Mouse (Mus musculus): ENCODE measurements around the gene Hist1h2af.
"Not testable (repeated sequence)": the region's sequence is repeated elsewhere in the genome, so short reads cannot be mapped to it uniquely, and the experiment has no call there.

Hist1h2af gene

DNA sequence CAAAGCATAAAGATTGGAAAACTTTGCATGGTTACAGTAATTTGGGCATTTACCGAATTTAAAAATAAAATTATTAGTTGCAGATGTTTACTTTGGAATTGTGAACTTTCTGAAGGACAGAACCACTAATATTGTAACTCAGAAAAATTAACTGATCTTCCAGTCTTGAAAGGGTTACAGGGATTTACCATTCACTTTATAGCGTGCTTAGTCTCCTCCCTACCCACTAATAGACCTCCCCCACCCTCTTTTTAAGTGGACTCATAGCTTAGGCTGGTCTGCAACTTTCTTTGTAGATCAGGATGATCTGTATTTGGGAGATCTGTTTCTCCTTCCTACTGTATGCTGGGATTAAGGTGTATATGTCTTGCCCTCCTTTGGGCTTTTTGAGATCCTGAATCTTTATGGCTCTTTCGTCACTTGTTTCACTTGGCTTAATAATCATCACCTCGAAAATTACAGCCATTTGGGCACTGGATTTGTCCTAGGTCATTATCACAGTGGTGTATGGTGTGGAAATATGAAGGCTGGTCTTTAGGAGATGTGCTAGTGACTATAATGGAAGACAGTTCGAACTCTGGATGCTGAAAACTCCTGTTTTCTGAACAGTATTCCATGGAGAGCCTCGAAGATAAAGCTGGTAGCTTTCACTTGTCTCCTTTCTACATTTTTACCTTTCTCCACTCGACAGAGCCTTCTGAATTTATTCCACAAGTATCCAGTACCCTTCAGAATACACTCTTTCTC is 2.5 kb downstream of the Hist1h2af start:
- DNase-seq = no peak

DNA sequence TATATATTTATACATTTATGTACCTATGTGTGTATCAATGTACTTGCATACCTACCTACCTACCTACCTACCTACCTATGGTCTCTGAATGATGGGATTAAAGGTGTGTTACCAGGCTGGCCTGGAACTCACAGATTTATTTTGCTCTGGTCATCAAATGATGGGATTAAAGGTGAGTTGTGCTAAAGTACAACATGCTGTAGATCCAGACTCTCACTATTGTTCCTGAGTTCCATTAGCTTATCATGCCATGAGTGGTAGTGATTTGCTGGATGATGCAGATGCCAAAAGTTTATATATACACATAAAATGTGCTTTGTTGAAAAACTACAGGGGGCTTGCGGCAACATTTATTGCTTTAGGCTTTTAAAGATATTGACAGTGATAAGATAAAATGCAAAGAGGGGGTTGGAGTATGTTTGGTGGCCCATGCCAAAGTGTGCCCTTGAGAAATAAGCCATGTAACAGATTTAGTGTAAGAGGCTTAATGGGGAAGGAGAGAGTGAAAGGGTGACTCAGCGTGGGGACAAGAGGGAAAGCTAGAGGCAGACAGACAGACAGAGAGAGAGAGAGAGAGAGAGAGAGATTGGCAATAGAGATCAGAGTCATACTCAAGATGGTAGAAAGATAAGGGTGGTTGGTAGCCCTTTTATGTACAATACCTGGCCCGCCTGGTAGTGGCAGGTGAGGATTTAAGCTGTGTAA is 3.5 kb downstream of the Hist1h2af start:
- no peak for DNase-seq

DNA sequence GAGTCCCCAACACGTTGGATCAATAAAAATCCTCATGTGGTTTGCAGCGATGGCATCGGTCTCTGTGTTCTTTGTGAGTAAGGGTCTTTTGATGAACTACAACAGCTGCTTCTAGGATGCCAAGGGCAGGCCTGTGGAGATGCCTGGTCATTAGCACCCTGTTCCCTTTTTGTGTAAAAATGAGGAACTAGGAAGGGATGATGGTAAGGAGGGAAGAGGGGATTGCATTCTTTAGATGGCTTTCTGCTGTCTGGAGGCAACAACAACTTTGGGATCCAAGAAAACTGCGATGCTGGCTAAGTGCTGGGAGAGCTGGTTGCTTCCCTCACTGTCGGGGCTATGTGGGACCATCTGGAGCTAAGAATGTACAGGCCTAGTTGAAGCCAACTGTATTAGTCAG is 4.5 kb downstream of the Hist1h2af start:
- DNase-seq = no peak

DNA sequence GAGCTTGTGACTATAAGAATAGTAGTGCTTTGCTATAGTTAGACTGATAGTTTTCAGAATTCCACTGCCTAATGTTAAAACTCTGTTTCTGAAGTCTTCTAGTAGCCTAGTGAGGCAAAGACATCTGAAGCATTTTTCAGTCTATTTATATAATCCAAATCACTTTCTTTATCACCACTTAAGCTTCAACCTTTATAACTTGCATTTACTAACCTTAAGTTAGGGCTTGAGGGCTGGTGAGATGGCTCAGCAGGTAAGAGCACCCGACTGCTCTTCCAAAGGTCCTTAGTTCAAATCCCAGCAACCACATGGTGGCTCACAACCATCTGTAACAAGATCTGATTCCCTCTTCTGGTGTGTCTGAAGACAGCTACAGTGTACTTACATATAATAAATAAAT is 6.1 kb downstream of the Hist1h2af start:
- DNase-seq = not testable (repeated sequence)

DNA sequence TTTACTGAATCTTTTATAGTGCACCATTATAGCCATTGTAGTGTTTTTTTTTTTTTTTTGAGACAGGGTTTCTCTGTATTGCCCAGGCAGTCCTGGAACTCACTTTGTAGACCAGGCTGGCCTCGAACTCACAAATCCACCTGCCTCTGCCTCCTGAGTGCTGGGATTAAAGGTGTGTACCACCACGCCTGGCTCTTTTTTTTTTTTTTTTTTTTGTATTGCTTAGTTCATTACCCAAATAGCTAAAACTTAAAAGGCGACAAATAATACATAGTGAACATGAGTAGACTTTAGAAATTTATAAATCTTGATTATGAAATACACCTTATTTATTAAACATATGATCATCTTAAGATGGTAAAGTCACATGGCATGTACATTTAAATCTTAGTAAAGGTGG is 7.8 kb downstream of the Hist1h2af start:
- DNase-seq = no peak

DNA sequence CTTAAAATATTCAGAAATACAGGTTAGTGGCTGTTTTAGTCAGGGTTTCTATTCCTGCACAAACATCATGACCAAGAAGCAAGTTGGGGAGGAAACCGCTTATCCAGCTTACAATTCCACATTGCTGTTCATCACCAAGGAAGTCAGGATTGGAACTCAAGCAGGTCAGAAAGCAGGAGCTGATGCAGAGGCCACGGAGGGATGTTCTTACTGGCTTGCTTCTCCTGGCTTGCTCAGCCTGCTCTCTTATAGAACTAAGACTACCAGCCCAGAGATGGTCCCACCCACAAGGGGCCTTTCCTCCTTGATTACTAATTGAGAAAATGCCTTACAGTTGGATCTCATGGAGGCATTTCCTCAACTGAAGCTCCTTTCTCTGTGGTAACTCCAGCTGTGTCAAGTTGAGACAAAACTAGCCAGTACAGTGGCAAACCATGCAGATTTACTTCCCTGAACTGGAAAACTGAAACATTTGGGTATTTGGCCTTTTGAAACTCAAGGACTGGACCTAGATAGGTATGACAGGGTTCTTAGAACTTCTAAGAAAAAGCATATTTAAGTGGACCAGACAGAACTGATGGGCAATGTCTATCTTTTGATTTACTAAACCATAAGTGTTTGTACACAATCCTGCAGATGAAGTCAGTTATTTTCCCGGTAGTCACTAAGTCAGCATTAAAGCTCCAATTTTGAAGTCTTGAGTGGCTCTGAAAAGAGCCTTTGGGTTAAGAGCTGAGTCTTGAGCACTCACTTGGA is 8.7 kb downstream of the Hist1h2af start:
- not testable (repeated sequence) for DNase-seq

DNA sequence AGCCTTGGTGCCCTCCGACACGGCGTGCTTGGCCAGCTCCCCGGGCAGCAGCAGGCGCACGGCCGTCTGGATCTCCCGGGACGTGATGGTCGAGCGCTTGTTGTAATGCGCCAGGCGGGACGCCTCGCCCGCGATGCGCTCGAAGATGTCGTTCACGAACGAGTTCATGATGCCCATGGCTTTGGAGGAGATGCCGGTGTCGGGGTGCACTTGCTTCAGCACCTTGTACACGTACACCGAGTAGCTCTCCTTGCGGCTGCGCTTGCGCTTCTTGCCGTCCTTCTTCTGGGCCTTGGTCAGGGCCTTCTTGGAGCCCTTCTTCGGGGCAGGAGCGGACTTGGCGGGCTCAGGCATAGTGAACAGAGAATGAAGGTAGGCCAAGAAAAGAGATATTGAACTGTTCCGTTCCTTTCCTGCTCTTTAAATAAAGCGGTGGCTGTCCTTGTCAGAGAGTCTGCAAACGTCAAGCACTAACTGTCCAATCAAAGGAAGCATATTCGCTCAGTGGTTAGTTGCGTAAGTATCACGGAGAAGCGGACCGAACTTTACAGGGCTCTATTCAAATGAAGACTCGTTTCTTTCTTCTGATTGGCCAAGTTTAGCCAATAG is 9.4 kb downstream of the Hist1h2af start, which contains the start of gene Hist1h2bh:
Hist1h2bh (minus strand) TSS at position 394 of the 609 bp plus-strand sequence.
- DNase-seq = peak; percentile 69

DNA sequence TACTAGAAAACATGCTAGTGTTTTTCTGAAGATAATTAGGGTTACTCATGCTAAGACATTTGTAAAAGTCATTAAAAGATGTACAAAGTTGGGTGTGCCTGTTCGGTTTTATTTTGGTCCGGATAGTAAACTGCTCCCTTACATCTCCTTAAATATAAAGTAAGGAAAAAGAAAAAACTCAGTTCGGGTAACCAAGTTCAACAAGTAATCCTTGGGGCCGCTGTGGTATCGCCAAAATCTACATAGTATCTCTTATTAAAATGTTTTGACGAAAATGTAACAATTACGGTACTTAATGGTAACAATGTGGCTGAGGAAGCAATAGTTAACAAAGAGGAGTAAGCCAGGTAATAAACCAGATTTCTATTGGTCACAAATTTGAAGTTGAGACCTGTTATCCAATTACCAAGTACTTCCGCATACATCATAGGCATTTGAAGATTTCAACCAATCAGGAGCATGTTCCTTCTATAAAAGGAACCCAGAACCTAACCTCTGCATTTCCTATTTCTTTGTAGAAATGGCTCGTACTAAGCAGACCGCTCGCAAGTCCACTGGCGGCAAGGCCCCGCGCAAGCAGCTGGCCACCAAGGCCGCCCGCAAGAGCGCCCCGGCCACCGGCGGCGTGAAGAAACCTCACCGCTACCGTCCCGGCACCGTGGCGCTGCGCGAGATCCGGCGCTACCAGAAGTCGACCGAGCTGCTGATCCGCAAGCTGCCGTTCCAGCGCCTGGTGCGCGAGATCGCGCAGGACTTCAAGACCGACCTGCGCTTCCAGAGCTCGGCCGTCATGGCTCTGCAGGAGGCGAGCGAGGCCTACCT is 10.5 kb downstream of the Hist1h2af start, which contains the start of gene Hist1h3f:
Hist1h3f (plus strand) TSS at position 88 of the 822 bp plus-strand sequence.
- peak; percentile 76 for DNase-seq

DNA sequence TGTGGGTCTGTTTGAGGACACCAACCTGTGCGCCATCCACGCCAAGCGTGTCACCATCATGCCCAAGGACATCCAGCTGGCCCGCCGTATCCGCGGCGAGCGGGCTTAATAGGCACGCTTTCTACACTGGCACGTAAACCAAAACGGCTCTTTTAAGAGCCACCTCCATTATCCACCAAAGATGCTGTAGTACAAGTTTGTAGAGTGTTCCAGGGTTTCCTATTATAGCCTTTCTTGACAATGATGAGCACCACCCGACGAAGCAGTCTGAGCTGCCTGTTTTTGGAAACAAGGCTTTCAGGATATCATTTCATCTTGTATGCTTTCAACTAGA is 11.0 kb downstream of the Hist1h2af start:
- peak; percentile 45 for DNase-seq

DNA sequence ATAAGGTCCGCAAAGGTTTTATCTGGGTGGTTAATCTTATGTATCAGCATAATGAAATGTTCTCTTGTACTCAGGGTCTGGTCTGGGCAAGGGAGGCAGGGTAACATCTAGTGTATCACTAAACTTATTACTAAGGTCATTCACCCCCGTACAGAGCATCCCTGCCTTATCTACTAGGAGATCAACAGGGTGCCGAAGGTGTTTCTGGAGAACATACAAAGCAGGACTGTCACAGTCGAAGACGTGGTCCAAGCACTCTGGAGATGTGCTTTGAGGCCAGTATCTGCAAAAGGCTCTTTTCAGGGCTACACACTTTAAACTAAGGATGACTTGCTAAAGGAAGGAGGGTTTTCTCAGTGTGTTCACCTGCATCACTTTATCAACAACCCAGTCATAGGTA is 13.0 kb downstream of the Hist1h2af start:
- no peak for DNase-seq

DNA sequence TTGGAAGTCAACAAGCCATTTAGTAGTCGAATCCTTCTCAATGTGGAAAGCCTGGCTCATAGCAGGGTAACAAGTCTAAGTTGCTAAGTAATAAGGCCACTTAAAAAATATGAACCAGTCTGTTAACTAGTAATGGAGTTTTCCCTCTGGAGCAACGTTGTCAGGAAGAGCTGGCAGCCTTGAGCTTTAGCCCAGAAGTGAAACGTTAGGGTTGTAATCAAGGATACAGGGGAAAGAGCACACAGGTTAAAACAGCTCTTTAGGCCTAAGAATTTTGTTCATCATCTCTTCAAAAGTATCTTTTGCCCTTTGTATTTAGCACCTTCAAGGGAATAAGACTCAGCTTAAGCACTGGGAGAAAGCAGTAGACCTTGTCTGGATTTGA is 17.0 kb downstream of the Hist1h2af start:
- no peak for DNase-seq

DNA sequence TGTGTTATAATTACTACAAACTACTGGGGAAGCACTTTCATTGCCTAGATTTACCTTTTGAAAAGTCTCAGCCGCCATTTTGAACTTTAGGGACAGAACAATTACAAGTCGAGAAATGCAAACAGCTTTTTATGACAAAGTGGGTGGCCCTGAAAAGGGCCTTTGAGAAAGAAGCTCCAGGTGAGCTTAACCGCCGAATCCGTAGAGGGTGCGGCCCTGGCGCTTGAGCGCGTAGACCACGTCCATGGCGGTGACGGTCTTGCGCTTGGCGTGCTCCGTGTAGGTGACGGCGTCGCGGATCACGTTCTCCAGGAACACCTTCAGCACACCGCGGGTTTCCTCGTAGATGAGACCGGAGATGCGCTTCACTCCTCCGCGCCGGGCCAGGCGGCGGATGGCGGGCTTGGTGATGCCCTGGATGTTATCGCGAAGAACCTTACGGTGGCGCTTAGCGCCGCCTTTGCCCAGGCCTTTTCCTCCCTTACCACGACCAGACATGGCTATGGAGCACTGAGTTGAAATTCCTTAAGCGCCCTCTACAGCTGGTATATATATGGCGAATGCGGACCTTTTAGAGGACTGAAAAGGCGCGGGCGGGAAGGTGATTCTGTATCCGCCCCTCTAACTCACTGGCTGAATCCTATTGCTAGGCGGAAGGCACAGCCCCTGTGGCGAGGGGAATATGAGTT is 17.6 kb downstream of the Hist1h2af start, which contains the start of gene Hist1h4f:
Hist1h4f (minus strand) TSS at position 503 of the 689 bp plus-strand sequence.
- DNase-seq = peak; percentile 87

DNA sequence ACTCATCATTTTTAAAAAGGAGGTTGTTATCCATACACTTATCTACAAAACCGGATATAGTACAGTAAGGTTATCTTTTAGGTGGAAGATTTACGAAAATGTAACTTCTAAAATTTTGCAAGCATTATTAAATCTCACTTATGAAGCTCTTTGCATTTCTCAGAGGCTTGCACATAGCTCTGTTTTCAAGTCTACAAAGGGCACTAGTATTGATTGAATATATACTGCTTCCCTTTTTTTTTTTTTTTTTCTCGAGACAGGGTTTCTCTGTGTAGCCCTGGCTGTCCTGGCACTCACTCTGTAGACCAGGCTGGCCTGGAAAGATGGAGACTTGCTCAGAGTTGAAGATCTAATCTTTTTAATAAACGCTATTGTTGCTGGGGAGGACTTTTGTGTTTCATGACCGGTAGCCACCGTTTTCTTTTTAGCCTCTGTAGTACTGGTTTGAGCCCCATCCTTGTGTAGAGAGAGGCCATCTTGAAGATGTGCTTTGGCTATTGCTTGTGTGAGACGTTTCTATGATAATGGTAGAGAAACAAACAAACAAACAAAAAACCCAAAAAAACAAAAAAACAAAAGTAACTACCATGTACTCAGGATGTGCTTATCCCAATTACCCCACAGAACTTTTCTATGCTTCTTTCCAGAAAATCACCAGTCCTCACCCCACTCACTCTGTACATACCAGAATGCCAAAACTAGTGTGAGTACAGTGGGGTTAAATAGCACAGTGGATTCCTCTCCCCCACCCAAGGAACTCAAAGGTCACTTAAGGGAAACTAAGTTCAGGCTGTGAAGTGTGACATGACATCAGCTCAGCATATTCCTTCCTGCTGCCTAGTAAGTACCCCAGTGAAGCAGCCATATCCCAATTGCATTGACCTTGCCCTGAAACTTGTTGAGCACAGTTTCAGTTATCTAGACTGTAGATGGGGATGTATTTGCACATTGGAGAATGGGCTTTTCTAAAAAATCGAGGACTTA is 18.5 kb downstream of the Hist1h2af start:
- no peak for DNase-seq

DNA sequence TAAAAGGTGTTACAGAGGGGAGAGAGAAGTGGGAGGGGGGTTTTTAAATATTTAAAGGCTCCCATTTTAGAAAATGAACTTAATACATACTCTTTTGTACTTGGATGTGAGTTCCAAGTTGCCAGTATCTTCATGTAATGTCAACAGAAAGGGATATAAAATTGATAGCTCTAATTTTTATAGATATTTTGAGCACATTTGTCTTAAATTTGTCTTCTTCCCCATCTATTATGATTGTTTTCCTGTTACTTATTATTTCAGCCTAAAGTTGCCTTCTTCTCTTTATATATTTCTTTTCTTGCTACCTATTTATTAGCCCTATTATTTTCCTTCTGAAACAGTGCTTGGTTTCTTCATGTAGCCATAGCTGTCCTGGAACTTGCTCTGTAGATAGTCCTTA is 19.3 kb downstream of the Hist1h2af start, which contains the start of gene Hist1h1d:
Hist1h1d (plus strand) TSS at position 301 of the 400 bp plus-strand sequence.
- DNase-seq = no peak

DNA sequence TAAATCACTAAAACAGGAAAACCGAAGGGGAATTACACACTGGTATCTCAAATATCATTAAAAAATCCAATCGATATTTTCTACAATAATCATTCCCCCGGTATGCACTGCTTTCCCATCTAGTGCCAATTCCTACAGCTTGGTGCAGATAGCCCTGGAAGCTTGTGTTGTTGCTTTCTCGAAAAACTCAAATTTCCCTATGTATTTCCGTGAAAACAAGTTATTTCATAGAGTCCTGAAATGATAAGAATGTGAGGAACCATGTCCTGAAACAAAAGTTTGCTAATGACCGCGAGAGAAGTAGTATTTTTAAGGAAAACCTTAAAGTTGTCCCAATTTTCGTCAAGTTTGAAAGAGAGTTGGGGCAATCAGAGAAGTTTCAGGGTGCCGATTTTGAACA is 20.7 kb downstream of the Hist1h2af start:
- no peak for DNase-seq

DNA sequence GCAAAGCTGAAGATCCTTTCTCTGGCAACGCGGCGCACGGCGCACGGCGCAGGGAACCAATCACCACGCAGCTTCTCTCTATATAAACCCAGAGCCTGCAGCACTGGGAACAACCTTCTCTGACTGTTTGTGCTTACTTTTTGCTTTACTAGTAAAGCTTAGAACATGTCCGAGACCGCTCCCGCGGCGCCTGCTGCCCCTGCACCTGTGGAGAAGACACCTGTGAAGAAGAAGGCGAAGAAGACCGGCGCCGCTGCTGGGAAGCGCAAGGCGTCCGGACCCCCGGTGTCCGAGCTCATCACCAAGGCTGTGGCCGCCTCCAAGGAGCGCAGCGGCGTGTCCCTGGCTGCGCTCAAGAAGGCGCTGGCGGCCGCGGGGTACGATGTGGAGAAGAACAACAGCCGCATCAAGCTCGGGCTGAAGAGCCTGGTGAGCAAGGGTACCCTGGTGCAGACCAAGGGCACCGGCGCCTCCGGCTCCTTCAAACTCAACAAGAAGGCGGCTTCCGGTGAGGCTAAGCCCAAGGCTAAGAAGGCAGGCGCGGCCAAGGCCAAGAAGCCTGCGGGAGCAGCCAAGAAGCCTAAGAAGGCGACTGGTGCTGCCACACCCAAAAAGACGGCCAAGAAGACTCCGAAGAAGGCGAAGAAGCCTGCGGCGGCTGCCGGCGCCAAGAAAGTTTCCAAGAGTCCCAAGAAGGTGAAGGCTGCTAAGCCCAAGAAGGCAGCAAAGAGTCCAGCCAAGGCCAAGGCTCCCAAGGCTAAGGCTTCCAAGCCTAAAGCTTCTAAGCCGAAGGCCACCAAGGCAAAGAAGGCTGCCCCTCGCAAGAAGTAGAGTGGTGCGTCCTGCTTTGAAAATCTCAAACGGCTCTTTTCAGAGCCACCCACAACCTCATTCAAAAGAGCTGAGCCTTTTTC is 21.5 kb downstream of the Hist1h2af start:
- peak; percentile 92 for DNase-seq

DNA sequence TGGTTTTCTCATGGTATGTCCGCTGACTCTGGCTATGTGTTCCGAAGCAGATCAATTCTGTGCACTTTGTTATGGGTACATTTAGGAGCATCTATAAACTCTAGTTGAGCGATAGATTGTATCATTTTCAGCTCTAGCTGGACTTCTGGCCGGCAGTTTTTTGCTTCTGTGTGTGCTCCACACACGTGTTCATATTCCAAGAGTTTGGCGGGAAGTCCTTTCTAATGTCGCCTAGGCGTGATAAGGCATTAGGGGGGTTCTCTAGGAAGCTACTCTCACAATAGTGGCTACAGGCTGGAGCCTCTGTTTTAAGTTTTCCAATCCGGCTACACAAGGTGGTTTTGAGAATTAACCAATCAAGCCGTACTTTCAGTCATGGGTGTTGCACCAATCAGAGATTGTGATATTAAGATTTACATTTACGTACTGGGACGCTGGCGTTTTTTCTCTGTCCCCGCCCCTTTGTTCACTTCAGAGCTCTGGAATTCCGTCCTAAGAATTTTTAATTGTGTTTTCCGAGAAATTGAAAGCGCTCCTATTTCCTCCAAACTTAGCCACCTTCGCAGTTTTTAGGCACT is 22.2 kb downstream of the Hist1h2af start:
- DNase-seq = peak; percentile 60

DNA sequence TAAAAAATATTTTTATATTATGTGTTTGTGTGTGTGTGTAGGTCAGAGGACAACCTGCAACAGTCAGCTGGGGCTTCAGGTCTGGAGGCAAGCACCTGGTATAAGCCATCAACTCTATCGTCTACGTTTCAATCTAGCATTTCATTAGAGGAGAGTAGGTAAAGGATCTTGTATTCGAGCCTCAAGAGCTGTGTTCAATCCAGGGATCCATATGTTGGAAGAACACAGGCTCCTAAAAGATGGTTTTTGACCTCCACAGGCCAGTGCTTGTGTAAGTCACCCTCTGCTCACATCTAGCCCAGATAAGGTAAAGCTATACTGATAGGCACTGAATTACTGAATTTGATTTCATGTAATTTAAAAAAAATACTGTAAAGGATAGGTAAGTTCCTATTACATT is 23.2 kb downstream of the Hist1h2af start:
- DNase-seq = no peak

DNA sequence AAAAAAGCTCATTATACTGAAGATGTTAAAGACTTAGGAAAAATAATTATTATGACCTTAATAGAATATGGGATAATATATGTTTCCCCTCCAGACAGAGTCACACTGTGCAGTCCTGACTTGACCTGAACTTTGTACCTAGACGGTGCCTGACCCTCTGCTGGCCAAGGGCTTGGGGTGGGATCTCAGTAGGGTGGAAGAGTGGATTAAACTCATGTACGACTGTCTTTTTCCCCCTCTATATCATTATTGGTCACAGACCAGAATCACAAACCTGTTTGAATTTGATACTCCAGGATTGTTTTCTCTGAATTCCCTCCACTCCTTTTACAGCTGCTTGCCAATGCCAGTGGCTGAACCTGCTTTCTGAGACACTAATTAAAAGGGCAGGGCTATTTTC is 27.0 kb downstream of the Hist1h2af start:
- not testable (repeated sequence) for DNase-seq
